Mouse (Mus musculus) cerebellum, adult 9-10 months (tissue): ENCODE results near the gene Six3.

Source experiments
- DNase-seq: peaks from one replicate; pipeline ENCODE4 v3.0.0; 2022

Gene Six3

DNA sequence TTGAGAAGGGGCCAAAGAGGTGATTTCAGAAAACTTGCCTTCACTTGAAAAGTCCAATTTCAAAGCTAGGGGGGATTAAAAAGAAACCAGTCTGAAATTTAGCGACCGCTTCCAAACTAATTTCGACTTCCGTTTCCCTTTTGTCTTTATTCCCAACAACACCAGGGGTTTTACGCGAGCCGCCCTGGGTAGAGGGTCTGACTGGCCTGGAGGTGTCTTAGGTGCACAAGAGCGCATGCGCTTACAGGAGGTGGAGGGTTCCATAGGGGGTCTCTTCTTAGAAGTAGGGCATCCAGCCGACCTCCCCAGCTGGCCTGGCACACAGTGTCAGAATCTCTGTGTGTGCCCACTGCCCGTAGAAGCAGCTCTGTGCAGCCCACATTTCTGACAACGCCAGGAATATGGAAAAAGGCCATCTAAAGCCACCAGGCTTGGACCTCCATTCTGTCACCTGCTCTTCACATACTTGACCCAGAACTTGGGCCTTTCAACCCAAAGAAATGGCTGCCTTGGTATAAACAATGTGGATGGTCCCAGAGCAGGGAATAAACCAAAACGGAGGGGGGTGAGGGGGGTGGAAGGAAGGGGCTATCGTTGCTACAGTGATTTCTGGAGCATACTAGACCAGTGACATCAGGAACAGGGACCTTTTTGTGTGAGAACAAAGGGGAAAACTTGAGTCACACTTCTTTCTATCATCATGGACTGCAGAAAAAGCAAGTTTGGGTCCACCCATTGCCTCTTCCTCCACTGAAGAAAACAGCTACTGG, 12.9 kb downstream of the Six3 start:
- no peak for DNase-seq

DNA sequence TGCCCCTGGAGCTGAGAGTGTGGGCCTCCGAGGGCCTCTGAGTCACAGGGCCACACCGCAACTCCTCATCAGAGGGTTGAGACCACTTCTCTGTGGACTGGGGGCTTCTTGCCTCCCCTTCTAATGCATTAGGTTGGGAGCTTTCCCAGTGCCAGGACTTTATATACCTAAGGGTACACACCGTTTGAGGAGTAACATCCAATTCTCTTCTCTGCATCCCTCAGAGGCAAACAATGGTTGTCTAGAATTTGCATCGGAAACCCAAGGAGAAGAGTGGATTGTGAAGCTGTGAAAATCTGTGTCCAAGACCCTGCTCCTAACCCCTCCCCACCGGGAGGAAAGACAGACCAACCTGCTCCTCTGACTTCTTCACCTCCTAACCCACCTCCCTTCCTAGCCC, 14.3 kb downstream of the Six3 start:
- DNase-seq: no peak

DNA sequence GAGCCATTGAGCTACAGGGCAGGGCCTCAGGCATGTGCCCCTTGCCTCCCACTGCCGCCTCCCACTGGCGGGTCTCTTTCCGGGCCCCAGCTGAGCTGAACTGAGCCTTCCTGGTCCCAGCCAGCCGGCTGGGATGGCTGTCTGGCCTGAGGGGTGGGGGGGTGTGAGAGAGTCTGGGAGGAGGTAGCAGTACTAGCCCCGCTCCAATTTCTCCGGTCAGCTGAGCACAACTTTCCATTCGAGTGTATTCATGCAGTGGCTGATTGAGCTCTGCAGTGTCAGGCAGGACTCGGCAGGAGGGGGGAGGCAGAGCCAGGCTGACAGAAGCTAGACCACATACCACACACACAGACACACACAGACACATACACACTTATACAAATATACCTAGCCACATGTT, 15.4 kb downstream of the Six3 start:
- no peak for DNase-seq

DNA sequence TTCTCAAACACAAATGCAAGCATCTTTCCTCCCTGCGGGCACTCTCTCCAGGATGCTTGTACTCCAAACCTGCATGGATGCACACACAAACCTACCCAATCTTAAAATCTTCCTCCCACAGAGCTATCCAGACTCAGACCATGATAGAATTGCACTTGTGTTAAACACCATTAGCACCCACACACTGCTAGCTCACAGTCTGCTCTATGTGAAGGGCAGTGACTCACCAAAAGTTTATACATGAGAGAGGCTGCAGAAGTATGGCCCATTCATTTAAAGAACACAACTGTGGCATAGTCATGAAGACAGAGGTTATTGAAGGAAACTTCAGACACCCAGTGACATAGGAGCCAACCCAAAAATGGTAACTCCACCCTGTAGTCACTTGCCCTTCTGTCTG, 16.0 kb downstream of the Six3 start:
- no peak for DNase-seq

DNA sequence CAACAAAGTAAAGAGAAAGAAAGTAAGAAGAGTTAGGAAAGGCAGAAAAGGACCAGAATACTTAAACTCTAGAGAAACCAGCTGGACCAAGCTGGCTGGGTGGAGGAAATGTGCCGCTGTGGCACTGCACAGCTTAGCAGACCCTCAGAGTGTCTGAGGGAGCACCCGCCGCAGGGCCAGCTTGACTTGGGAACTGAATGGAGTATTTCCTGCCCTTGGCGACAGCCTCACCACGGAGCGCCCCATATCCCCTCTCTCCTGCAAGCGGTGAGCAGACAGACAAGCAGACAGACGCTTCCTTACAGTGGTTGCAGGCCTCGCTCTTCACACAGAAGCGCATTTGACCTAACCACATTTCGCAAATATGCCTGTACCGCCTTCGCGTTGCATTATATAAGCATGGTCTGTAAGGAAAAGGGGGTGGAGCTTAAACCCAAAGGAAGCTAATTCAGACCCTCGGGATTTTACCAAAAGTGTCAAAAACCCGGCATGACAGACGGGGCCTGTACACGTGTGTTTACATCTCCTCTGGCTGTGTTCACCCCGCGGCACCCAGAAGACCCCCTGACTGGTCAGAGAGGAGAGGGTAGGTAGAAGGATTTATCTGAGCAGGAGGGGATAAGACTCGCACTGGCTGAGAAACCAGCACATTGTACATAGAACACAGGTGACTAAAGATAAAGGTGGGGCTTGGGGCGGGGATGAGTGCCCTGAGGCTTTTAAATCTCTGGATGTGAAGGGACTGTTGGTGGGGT, 17.1 kb downstream of the Six3 start:
- DNase-seq: no peak

DNA sequence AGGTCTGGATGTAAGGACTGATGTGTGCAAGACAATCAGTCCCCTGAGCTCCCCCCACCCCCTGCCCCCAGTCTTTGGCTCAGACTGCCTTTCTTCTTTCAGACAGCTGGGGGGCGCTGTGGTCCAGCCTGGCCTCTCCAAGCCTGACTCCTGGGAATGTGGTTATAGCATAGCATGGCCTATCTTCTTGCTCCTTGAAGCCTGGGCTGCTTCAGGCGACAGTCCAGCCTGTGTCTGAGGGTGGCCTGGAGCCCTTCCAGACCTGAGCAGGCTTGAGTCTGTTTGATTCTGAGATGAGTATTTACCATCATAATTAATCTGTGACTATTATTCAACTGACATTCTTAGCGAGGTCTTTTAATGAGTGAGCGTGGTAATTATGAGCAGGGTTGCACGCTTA, 17.7 kb downstream of the Six3 start:
- DNase-seq: no peak

DNA sequence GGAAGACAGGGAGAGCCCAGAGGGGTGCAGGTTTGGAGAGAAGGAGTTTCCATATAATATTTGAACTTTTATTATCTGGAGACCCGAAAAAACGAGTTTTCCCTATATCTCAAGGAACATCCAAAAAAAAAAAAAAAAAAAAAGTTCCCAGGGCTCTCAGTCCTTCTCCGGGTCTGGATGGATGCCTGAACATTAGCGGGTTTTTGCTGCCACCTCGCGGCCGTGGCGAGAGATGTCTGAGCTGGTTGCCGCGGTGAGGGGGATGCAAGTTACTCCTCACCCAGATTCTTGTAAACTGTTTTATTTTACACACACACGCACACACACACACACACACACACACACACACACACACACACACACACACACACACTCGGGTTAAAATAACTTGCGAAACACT, 20.2 kb downstream of the Six3 start:
- peak; percentile 75 for DNase-seq

DNA sequence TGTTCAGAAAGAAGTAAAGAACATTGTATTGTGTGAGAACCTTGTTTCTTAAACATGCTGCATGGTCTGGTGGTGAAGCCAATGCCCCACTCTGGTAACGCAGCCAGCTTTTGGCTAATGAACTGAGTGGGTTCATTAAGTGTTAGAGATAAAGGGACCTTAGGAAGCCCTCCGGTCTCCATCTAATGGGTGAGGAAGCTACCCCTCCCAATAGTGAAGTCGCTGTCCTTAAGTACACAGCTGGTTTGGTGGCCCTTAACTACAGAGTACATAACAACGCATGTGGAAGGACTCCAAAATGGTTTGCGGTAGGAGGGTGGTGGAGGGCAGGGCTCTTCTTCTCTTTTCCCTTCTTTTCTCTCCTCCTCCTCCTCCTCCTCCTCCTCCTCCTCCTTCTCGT, 24.5 kb downstream of the Six3 start:
- no peak for DNase-seq

DNA sequence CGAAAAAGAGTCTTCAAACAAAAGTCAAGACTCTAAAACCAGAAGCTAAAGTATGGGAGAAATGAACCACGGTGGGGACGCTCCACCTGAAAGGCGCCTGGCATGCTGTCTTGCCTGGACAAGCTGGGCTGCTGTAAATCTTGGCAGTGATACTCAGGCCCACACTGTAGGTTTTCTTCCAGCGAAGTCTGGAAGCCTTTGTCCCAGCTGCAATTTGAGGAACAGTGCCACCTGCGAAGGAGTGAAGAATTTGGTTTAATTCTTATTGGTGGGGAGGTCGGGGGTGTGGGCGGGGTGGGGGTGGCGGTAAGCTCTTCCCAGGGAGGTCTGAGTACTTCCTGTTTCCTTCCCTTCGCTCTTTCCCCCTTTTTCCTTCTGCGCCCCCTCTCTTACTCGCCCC, 31.9 kb downstream of the Six3 start:
- no peak for DNase-seq

DNA sequence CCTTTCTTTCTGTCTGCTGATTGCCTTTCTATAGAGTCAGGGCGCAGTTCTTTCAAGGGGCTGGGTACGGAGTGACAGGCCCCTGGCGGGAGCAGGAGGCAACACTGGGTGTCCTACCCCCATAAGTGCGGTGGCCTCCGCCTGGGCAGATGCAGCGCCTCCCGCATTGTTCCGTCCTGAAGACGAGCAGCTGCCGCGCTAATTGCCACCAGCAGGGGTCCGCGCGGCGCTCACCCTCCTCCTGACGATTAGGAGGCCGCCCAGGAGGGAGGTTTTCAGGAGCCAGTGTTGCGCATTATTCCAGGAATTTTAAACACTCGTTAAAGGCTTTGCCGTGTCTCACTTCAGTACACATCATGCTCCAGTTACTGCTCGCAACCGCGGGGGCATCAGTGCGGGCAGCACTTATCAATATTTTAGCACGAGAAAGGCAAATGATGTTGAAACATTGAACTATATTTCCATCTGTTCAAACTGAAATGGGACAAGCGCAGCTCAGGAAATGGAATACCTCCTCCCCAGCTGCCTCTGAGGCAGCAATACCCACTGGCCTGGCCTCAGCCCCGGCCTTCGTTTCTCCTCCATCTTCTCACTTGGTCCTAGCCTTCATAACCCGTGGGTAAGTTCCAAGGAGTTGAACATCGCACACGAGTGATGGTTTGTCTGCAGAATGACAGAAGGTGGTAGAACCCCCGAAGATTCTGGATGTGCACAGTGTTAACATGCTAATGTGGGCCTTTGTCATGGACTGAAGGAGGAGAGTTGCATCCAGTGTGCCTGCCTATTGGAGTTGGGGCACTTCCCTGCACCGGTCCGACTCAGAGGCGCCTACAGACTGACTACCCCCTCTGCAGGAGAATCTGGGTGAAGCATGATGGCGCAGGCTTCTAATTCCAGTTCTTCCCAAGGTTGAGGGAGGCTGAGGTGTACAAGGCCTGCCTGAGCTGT, 32.6 kb downstream of the Six3 start:
- peak; percentile 42 for DNase-seq

DNA sequence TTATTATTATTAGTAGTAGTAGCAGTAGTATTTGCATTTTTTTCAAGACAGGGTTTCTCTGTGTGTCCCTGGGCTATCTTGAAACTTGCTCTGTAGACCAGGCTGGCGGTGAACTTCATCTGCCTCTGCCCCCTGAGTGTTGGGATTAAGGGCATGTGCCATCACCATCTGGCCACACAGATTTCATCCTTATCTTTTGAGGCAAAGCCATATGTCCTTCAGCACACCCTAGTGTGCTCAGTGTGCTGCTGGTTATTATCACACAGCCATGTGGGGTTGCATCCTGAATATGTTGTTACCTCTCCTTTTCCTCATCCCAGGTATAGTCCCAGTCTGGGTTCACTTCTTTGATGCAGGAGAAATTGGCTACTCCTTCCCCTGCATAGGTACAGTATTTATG, 46.6 kb downstream of the Six3 start:
- DNase-seq: peak; percentile 61

DNA sequence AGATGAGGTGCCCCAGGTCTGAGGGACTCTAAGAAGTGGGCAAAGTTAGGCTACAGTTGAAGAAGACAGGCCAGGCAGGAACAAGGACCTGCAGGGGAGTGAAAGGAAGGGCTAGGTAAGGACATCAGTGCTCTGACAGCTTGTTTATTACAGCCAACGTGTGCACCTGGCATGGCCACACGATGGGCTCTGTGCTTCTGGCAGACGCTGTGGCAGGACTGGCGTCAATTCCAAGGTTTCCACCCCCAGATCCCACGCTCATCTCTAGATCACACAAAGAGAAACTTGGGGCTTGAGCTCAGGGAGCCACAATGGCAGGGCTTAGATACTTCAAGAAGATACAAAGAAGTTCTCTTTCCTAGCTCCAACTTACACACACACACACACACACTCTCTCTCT, 48.1 kb downstream of the Six3 start:
- peak; percentile 34 for DNase-seq

DNA sequence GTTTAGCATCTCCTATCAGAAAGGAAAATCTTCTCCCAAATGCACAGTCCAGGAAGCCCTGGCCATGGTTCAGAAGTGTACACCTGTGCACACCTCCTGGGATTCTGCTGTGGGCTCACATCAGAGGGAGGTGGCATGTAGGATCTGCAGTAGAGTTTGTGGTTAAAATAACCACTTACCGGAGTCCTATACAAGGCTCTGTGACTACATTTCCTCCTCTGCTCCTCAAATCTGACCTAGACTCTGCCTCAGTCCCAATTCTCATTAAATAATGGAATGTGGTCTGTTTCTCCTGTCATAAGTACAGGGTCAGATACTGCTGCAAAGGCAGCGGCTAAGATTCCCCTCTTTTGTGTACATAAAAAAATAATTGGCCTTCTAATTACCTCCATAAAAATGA, 50.8 kb downstream of the Six3 start:
- DNase-seq: no peak

DNA sequence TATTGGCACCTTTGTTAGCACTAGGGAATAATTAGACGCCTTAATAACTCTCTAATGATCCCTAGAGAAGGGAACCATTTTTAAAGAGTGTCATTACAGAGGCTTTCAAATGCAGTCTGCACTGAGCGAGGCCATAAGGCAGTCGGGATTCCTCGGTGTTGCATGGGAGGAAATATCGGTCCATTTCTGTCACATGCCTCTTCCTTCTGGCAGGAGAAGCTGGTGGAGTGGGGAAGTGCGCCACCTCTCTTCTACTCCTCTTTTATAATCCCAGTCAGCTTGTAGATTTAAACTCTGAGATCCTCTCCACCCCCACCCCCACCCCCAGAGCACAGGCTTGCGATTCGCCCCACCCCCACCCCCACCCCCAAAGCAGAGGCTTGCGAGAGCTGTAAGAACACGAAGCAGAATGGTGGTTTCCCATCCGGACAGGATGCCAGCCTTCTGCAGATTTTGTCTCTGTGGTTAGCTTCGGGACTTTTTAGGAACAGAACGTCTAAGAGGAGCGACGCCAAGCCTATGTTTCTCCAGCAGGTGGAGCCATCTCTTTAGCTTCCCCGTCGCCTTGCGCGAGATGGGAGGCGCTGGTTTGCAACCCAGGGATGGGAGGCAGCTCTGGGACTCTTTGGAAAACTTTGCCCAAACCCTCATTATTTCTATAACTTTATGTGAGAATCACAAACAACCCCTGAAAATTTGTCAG, 51.4 kb downstream of the Six3 start:
- peak; percentile 68 for DNase-seq
